Mouse (Mus musculus) hindbrain, embryonic 11.5 days (tissue): ENCODE data around the gene Metap2. TPM values are rescaled to one million over a fixed set of nuclear protein-coding genes. Genes with fewer than 3 reads are reported as not detected.

Experiments
- ATAC-seq: fragments of 200-750 bp; cut with Nextera tagmentation; 2 replicates; pipeline ENCODE4 v1.8.0; 2017; ENCODE audit warnings: mild to moderate bottlenecking, moderate TSS enrichment, moderate library complexity; ENCODE audit not compliant: low FRiP score
- DNase-seq: peaks from one replicate; pipeline ENCODE4 v3.0.0-alpha.2; 2015; ENCODE audit warnings: low spot score
- H3K27ac ChIP-seq: fragments of 300-500 bp; sonication (generic); 2 replicates; pipeline ENCODE4 v1.5.1; 2014; ENCODE audit warnings: mild to moderate bottlenecking, low read depth, low read length
- H3K27me3 ChIP-seq: fragments of 300-500 bp; sonication (generic); 2 replicates; pipeline ENCODE4 v1.6.1; 2014; ENCODE audit warnings: mild to moderate bottlenecking, low read length, moderate library complexity, mixed read lengths; ENCODE audit not compliant: control insufficient read depth, insufficient read depth
- H3K36me3 ChIP-seq: fragments of 300-500 bp; sonication (generic); 2 replicates; pipeline ENCODE4 v1.6.1; 2014; ENCODE audit warnings: mild to moderate bottlenecking, low read length, moderate library complexity, mixed read lengths; ENCODE audit not compliant: control insufficient read depth, insufficient read depth
- H3K4me1 ChIP-seq: fragments of 300-500 bp; sonication (generic); replicated peaks from 2 replicates; pipeline ENCODE4 v1.6.1; 2014; ENCODE audit warnings: low read length, mixed read lengths; ENCODE audit not compliant: control insufficient read depth, insufficient read depth
- H3K4me2 ChIP-seq: fragments of 300-500 bp; sonication (generic); replicated peaks from 2 replicates; pipeline ENCODE4 v1.6.1; 2014; ENCODE audit warnings: mild to moderate bottlenecking, low read depth, low read length
- H3K4me3 ChIP-seq: fragments of 300-500 bp; sonication (generic); 2 replicates; pipeline ENCODE4 v1.5.1; 2014; ENCODE audit warnings: low read depth, low read length
- H3K9ac ChIP-seq: fragments of 300-500 bp; sonication (generic); 2 replicates; pipeline ENCODE4 v1.6.1; 2014; ENCODE audit warnings: low read depth, low read length
- H3K9me3 ChIP-seq: fragments of 300-500 bp; sonication (generic); 2 replicates; pipeline ENCODE4 v1.6.1; 2016; ENCODE audit warnings: low read length; ENCODE audit not compliant: control insufficient read depth
- WGBS: fragments of 180-500 bp; shearing (Covaris S2); extraction: QIAGEN DNeasy Blood & Tissue Kit; methylation state at CpG from one replicate; pipeline ENCODE4 v1.1.7; 2014; 5-methylcytosine and 5-hydroxymethylcytosine counted together
- polyA plus RNA-seq: library from polyadenylated mRNA; unstranded; fragments of >200 nt; fragmentation: Nextera tagmentation; extraction: Ambion mirVana; gene quantifications from 2 replicates; pipeline ENCODE4 v1.2.1, GENCODE M21; 2014

Metap2 gene
- polyA plus RNA-seq, 1 experiment from 2014 or later = 236 TPM

GRCm38 (mm10) chr10:93932020-93932419 is 35.1 kb upstream of the Metap2 start:
- Histone ChIP-seq H3K4me3 (no peak overlapping the region), H3K27me3 (no peaks in the 10 kb centered on the region), H3K4me2 (no peak overlapping the region), H3K36me3 (no peaks in the 10 kb centered on the region), H3K9me3 (no peaks in the 10 kb centered on the region), H3K27ac (no peak overlapping the region), H3K9ac (no peak overlapping the region), H3K4me1 (no peaks in the 10 kb centered on the region)
- 83% methylated on average over 5 of the region's 5 CpGs for WGBS
- no peak for DNase-seq
- ATAC-seq = no peak

- H3K4me2 ChIP-seq = no peak overlapping the region
- H3K27ac ChIP-seq = no peak overlapping the region
- WGBS = 79% methylated on average over 9 of the region's 9 CpGs
- no peaks in the 10 kb centered on the region for H3K36me3 ChIP-seq
- DNase-seq = no peak
- ATAC-seq = no peak
- H3K27me3 ChIP-seq = no peaks in the 10 kb centered on the region
- no peaks in the 10 kb centered on the region for H3K9me3 ChIP-seq
- H3K9ac ChIP-seq = no peak overlapping the region
- H3K4me3 ChIP-seq = no peak overlapping the region
- no peaks in the 10 kb centered on the region for H3K4me1 ChIP-seq
These were observed 34.5 kb upstream of the Metap2 start for GRCm38 (mm10) chr10:93931431-93931830.

DNA sequence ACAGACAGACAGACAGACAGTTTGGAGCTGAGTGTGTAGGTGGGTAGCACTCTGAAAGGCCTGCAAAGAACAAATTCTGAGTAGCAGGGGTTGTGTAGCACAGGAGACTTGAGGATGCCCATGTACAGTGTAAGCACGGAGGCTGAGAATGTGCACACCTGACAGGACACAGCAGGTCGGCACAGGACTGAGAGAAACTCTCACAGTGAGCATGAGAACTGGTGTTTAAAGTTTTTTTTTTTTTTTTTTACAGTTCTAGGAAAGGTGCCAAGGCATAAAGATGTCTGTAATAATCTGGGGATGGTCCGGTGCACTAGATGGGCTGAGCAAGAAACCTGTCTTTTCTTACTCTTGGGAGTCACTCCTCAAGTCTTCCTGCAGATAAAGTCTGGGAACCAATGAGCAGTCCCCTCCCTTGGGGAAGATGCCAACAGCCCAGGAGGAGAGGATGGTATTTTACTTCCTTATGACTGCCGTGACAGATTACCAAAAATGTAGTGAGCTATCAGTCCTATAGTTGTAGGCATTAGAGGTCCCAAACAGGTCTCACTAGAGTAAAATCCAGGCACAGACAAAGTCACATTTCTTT is 33.4 kb upstream of the Metap2 start:
- 88% methylated on average over 4 of the region's 4 CpGs for WGBS
- no peaks in the 10 kb centered on the region for H3K4me1 ChIP-seq
- H3K4me2 ChIP-seq = no peak overlapping the region
- no peaks in the 10 kb centered on the region for H3K36me3 ChIP-seq
- no peak overlapping the region for H3K9ac ChIP-seq
- no peaks in the 10 kb centered on the region for H3K27me3 ChIP-seq
- H3K9me3 ChIP-seq = no peaks in the 10 kb centered on the region
- H3K4me3 ChIP-seq = no peak overlapping the region
- no peak for DNase-seq
- no peak for ATAC-seq
- H3K27ac ChIP-seq = no peak overlapping the region

DNA sequence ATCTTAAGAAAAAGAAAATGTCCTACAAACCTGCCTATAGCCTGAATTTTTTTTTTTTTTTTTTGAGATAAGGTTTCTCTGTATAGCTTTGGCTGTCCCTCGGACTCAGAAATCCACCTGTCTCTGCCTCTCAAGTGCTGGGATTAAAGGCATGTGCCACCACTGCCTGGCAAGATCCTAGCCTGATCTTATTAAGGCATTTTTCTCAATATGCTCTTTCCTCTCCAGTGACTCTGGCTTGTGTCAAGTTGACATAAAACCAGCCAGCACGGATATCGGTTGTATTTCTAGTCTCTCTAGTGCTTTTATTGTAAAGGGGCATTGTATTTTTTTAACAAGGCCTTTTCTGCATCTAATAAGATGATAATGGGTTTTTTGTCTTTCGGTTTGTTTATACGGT is 27.8 kb upstream of the Metap2 start:
- Histone ChIP-seq H3K4me1 (no peaks in the 10 kb centered on the region), H3K4me3 (no peak overlapping the region), H3K4me2 (no peak overlapping the region), H3K36me3 (no peaks in the 10 kb centered on the region), H3K27ac (no peak overlapping the region), H3K9me3 (no peaks in the 10 kb centered on the region), H3K9ac (no peak overlapping the region), H3K27me3 (no peaks in the 10 kb centered on the region)
- ATAC-seq = no peak
- 90% methylated on average over 5 of the region's 5 CpGs for WGBS
- DNase-seq = no peak

- no peaks in the 10 kb centered on the region for H3K27me3 ChIP-seq
- H3K9ac ChIP-seq = no peak overlapping the region
- no peaks in the 10 kb centered on the region for H3K4me1 ChIP-seq
- no peaks in the 10 kb centered on the region for H3K36me3 ChIP-seq
- no peak overlapping the region for H3K27ac ChIP-seq
- DNase-seq (no peak), ATAC-seq (no peak)
- no peaks in the 10 kb centered on the region for H3K9me3 ChIP-seq
- H3K4me3 ChIP-seq = no peak overlapping the region
- whole genome bisulfite sequencing = 93% methylated on average over 4 of the region's 4 CpGs
- no peak overlapping the region for H3K4me2 ChIP-seq
These were observed 24.3 kb upstream of the Metap2 start for GRCm38 (mm10) chr10:93921160-93921559.

- 78% methylated on average over 13 of the region's 13 CpGs for WGBS
- Histone ChIP-seq H3K27ac (no peak overlapping the region), H3K4me2 (no peak overlapping the region), H3K9ac (no peak overlapping the region), H3K36me3 (no peaks in the 10 kb centered on the region), H3K4me3 (no peak overlapping the region), H3K4me1 (no peaks in the 10 kb centered on the region), H3K9me3 (no peaks in the 10 kb centered on the region), H3K27me3 (no peaks in the 10 kb centered on the region)
- ATAC-seq (no peak), DNase-seq (no peak)
These were observed 22.3 kb upstream of the Metap2 start for GRCm38 (mm10) chr10:93919227-93919626.

- no peak for DNase-seq
- H3K27ac ChIP-seq = no peak overlapping the region
- no peaks in the 10 kb centered on the region for H3K9me3 ChIP-seq
- H3K9ac ChIP-seq = no peak overlapping the region
- no peak for ATAC-seq
- H3K4me1 ChIP-seq = no peaks in the 10 kb centered on the region
- no peak overlapping the region for H3K4me3 ChIP-seq
- H3K27me3 ChIP-seq = no peaks in the 10 kb centered on the region
- no peak overlapping the region for H3K4me2 ChIP-seq
- H3K36me3 ChIP-seq = no peaks in the 10 kb centered on the region
- WGBS = 71% methylated on average over 6 of the region's 6 CpGs
These were observed 21.8 kb upstream of the Metap2 start for GRCm38 (mm10) chr10:93918701-93919100.

DNA sequence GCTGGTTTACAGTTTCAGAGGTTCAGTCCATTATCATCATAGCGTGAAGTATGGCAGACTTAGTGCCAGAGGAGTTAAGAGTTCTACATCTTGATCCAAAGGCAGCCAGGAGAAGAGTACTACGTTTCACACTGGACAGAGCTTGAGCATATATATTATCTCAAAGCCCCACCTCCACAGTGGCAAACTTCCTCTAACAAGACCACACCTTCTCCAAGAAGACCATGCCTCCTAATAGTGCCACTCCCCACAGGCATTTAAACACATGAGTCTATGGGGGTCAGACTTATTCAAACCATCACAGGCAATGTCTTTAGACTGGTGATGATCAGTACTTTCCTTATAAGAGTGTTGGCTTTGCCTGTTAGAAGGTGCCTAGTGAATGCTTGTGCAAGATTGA is 21.2 kb upstream of the Metap2 start:
- WGBS = 87% methylated on average over 2 of the region's 2 CpGs
- Histone ChIP-seq H3K9ac (no peak overlapping the region), H3K4me2 (no peak overlapping the region), H3K4me3 (no peak overlapping the region), H3K27me3 (no peaks in the 10 kb centered on the region), H3K9me3 (no peaks in the 10 kb centered on the region), H3K36me3 (no peaks in the 10 kb centered on the region), H3K4me1 (no peaks in the 10 kb centered on the region), H3K27ac (no peak overlapping the region)
- ATAC-seq (no peak), DNase-seq (no peak)

DNA sequence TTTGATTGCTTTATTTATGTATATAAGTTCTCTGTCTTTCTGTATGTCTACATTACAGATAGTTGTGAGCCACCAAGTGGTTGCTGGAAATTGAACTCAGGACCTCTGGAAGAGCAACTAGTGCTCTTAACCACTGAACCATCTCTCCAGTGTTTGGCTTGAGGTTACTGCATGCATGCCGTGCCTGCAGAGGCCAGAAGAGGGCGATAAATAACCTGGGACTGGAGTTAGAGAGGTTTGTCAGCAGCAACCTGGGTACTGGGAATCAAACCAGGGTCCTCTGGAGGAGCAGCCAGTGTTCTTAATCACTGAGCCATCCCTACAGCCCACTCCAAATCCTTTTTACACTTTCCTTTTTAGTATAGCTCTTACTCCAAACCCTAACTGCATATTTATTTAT is 19.9 kb upstream of the Metap2 start:
- H3K4me1 ChIP-seq = no peaks in the 10 kb centered on the region
- no peak for ATAC-seq
- DNase-seq = no peak
- H3K27me3 ChIP-seq = no peaks in the 10 kb centered on the region
- no peak overlapping the region for H3K9ac ChIP-seq
- no peak overlapping the region for H3K4me2 ChIP-seq
- H3K4me3 ChIP-seq = no peak overlapping the region
- H3K27ac ChIP-seq = no peak overlapping the region
- H3K36me3 ChIP-seq = no peaks in the 10 kb centered on the region
- WGBS = 76% methylated on average over 2 of the region's 2 CpGs
- H3K9me3 ChIP-seq = no peaks in the 10 kb centered on the region
